Mouse (Mus musculus) intestine, embryonic 14.5 days (tissue): ENCODE data around the gene Oprm1. TPM values are rescaled to one million over a fixed set of nuclear protein-coding genes. Genes with fewer than 3 reads are reported as not detected.
A peak's percentile ranks its signal among the peaks of the same experiment; 100 is the strongest.

Source experiments
- ATAC-seq: fragments of 200-750 bp; cut with Nextera tagmentation; replicated peaks from 2 replicates; pipeline ENCODE4 v1.8.0; 2017; ENCODE audit warnings: low read depth, moderate number of reproducible peaks, moderate TSS enrichment, moderate library complexity; ENCODE audit not compliant: low FRiP score, low TSS enrichment
- DNase-seq: peaks from one replicate; pipeline ENCODE4 v3.0.0-alpha.2; 2018; ENCODE audit warnings: low spot score
- H3K27ac ChIP-seq: fragments of 300-500 bp; sonication (generic); 2 replicates; pipeline ENCODE4 v1.5.1; 2014; ENCODE audit warnings: low read depth, mild to moderate bottlenecking, control low read depth
- H3K27me3 ChIP-seq: fragments of 300-500 bp; sonication (generic); replicated peaks from 2 replicates; pipeline ENCODE4 v1.6.1; 2014; ENCODE audit warnings: low read length, control low read depth; ENCODE audit not compliant: control insufficient read depth, insufficient read depth
- H3K36me3 ChIP-seq: fragments of 300-500 bp; sonication (generic); 2 replicates; pipeline ENCODE4 v1.6.1; 2014; ENCODE audit warnings: low read length, control low read depth; ENCODE audit not compliant: control insufficient read depth, insufficient read depth
- H3K4me1 ChIP-seq: fragments of 300-500 bp; sonication (generic); replicated peaks from 2 replicates; pipeline ENCODE4 v1.6.1; 2014; ENCODE audit warnings: low read length, control low read depth, mixed read lengths; ENCODE audit not compliant: control insufficient read depth, insufficient read depth
- H3K4me2 ChIP-seq: fragments of 300-500 bp; sonication (generic); 2 replicates; pipeline ENCODE4 v1.6.1; 2014; ENCODE audit warnings: low read length
- H3K4me3 ChIP-seq: fragments of 300-500 bp; sonication (generic); 2 replicates; pipeline ENCODE4 v1.5.1; 2014; ENCODE audit warnings: low read depth, low read length, control low read depth, mixed read lengths
- H3K9ac ChIP-seq: fragments of 300-500 bp; sonication (generic); 2 replicates; pipeline ENCODE4 v1.6.1; 2014; ENCODE audit warnings: mild to moderate bottlenecking, low read length
- H3K9me3 ChIP-seq: fragments of 300-500 bp; sonication (generic); 2 replicates; pipeline ENCODE4 v1.6.1; 2016; ENCODE audit warnings: low read length, control low read depth; ENCODE audit not compliant: control insufficient read depth
- WGBS: fragments of 180-500 bp; shearing (Covaris S2); extraction: QIAGEN DNeasy Blood & Tissue Kit; methylation state at CpG from one replicate; pipeline ENCODE4 v1.1.7; 2014; 5-methylcytosine and 5-hydroxymethylcytosine counted together
- polyA plus RNA-seq: library from polyadenylated mRNA; unstranded; fragments of >200 nt; fragmentation: Nextera tagmentation; extraction: Ambion mirVana; gene quantifications from 2 replicates; pipeline ENCODE4 v1.2.1, GENCODE M21; 2014

Oprm1 gene
- polyA plus RNA-seq, 1 experiment from 2014 or later: 0.51 TPM

DNA sequence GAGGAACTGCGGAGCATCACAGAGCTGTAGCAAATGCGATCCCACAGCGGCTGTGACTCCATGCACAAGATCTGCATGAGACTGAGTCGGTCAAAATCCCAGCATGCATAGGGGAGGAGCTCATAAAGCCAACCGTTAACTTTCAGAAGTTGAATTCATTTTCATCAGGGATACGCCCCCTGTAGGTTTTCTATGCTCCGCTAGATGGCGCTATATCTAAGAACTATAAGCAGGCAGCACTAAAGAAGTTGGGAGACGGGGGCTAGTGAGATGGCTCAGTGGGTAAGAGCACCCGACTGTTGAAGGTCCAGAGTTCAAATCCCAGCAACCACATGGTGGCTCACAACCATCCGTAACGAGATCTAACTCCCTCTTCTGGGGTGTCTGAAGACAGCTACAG, 310.3 kb downstream of the Oprm1 start:
- 75% methylated on average over 12 of the region's 12 CpGs for WGBS

DNA sequence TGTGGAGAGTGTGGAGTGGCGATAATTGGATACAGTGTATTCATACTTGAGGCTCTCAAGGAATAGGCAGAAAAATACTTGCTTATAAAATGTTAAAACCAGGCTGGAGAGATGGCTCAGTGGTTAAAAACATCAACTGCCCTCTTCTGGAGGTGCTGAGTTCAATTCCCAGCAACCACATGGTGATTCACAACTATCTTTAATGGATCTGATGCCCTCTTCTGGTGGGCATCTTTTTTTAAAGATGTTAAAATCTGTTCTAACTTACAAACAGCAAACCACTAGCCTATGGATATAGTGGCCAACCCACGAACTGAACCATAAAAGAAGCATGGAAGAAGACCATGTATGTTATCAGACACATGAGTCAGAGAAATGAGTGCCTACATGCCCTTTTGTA, 310.8 kb downstream of the Oprm1 start:
- no peak for DNase-seq
- Histone ChIP-seq H3K27me3 (no peaks in the 10 kb centered on the region), H3K9me3 (no peaks in the 10 kb centered on the region), H3K36me3 (no peaks in the 10 kb centered on the region), H3K9ac (no peak overlapping the region), H3K4me2 (no peak overlapping the region), H3K4me3 (no peak overlapping the region), H3K27ac (no peak overlapping the region), H3K4me1 (no peaks in the 10 kb centered on the region)
- WGBS: 89% methylated on average over 2 of the region's 2 CpGs
- ATAC-seq: no peak

More for the DNA sequence above, 310.3 kb downstream of the Oprm1 start:
- H3K9me3 ChIP-seq: no peaks in the 10 kb centered on the region
- H3K4me3 ChIP-seq: no peak overlapping the region
- no peak for ATAC-seq
- H3K27ac ChIP-seq: no peak overlapping the region
- no peaks in the 10 kb centered on the region for H3K4me1 ChIP-seq
- DNase-seq: no peak
- no peak overlapping the region for H3K9ac ChIP-seq
- H3K4me2 ChIP-seq: no peak overlapping the region
- no peaks in the 10 kb centered on the region for H3K36me3 ChIP-seq
- no peaks in the 10 kb centered on the region for H3K27me3 ChIP-seq

DNA sequence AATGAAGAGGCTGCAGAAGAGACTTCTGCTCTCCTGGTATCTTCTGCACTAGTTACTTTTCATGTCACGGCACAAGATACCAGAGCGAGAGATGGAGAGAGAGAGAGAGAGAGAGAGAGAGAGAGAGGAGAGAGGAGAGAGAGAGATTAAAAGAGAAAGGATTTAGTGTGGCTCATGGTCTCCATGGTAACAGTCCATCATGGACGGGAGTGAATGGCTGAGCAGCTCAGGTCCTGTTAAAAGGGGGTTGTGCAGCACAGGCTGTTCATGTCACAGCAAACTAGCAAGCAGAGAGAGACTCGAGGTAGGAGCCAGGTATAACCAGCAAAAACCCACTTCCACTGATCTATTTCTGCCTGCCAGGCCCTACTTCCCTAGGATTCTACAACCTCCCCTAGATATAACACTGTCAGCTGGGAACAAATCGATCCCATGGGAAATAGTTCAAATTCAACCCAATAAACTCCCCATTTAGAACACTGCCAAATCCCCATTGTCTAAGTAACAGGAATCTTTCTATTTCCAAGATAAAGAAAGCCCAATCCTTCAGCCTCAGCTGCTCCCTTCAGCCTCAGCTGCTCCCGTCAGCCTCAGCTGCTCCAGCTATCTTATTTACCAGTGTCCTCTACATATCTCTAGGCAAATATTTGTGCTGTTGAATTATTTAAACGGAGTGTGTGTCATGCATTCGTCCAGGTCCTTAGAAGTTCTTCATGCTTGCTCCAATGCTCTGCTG, 312.0 kb downstream of the Oprm1 start:
- Histone ChIP-seq H3K27ac (no peak overlapping the region), H3K4me3 (no peak overlapping the region), H3K4me2 (no peak overlapping the region), H3K4me1 (no peaks in the 10 kb centered on the region), H3K36me3 (no peaks in the 10 kb centered on the region), H3K27me3 (no peaks in the 10 kb centered on the region), H3K9ac (no peak overlapping the region), H3K9me3 (no peaks in the 10 kb centered on the region)
- whole genome bisulfite sequencing: 63% methylated on average over 8 of the region's 8 CpGs
- no peak for DNase-seq
- ATAC-seq: no peak

DNA sequence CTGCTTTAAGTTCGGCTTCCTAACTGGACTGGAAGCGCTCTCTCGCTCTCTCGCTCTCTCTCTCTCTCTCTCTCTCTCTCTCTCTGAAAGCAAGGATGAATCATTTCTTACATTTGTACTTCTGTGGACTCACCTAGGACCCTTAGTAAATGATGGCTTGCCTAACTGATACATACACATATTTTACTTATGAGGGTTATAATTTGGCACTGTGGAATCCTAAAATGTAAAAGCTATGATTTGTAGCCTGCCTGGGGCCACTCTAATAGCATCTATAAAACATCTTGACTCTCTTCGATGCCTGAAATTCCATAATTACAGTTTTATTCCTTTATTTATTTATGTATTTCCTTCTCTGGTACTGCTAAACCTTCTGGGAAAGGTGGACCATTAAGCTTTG, 312.6 kb downstream of the Oprm1 start:
- H3K27ac ChIP-seq: no peak overlapping the region
- WGBS: 67% methylated on average over 5 of the region's 5 CpGs
- ATAC-seq (no peak), DNase-seq (no peak)
- no peak overlapping the region for H3K4me3 ChIP-seq
- no peak overlapping the region for H3K9ac ChIP-seq
- H3K27me3 ChIP-seq: no peaks in the 10 kb centered on the region
- H3K36me3 ChIP-seq: no peaks in the 10 kb centered on the region
- H3K4me2 ChIP-seq: no peak overlapping the region
- H3K4me1 ChIP-seq: no peaks in the 10 kb centered on the region
- no peaks in the 10 kb centered on the region for H3K9me3 ChIP-seq

DNA sequence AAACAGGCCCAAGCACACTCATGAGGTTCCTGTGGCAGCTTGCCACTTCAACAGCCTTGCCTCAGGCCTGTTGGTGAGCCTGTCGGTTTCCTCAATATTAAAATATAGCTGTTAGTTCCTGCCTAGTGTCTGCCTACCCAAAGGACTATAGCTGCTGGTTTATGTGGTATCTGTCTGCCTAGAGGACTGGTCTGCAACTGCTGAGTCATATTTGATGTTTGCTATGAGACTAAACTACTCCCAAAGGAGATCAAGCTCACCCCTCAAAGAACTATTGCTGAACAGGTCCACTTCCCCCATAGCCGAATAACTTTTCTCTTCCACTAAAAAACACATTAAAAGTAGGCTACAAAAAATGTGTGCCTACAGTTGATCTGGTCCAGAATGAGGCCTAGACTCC, 315.9 kb downstream of the Oprm1 start:
- 81% methylated on average over 2 of the region's 2 CpGs for WGBS
- no peak overlapping the region for H3K4me2 ChIP-seq
- no peak overlapping the region for H3K4me3 ChIP-seq
- DNase-seq (no peak), ATAC-seq (no peak)
- H3K9ac ChIP-seq: no peak overlapping the region
- no peak overlapping the region for H3K27ac ChIP-seq
- H3K9me3 ChIP-seq: no peaks in the 10 kb centered on the region
- peaks cover 3% of the 10 kb centered on the region; the same call in 1 of the 2 replicates for H3K4me1 ChIP-seq
- no peaks in the 10 kb centered on the region for H3K27me3 ChIP-seq
- H3K36me3 ChIP-seq: no peaks in the 10 kb centered on the region

DNA sequence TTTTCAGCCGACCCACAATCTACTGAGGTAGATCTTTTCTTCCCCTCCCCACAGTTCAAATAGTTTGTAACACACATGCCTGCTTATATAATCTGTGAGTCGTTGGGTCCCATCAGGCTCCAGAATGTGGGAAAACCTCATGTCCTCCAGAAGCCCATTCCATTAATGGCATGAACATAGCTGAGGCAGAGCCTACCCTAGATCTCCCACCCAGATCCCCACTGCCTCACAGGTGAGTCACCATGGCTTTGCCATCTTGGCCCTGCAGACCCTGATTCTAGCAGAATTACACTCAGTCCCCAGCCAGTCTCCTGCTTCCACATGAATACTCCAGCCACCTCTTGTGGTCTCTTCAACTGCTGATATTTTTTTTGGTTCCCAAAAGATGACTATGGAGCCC, 317.4 kb downstream of the Oprm1 start:
- DNase-seq: no peak
- 78% methylated on average over 2 of the region's 2 CpGs for WGBS

DNA sequence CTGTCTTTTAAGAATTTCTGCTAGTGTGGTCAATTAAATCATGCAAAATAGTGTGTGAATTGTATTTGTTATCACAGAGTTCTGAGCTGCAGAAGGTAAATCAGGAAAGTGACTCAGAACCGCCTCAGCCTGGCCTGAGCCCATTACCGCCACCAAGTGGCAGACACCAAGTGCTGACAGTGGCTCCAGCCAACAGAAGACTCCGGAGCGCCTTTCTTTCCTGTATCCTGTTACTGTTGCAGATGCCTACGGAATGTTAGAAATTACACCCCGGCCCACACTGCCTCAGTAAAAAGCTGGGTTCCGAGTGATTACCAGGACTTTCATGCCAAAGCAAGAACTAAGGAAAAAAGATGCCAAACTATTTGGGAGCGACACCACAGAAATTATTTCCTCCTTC, 317.9 kb downstream of the Oprm1 start:
- peak overlapping the region; percentile 40 for H3K4me2 ChIP-seq
- H3K4me1 ChIP-seq: peaks cover 3% of the 10 kb centered on the region; the same call in 1 of the 2 replicates
- WGBS: 9% methylated on average over 8 of the region's 8 CpGs
- H3K27ac ChIP-seq: peak overlapping the region; percentile 75; the same call in 1 of the 2 replicates
- H3K9ac ChIP-seq: no peak overlapping the region
- no peaks in the 10 kb centered on the region for H3K9me3 ChIP-seq
- DNase-seq: peak; percentile 77
- no peaks in the 10 kb centered on the region for H3K36me3 ChIP-seq
- peak; percentile 75 for ATAC-seq
- H3K27me3 ChIP-seq: no peaks in the 10 kb centered on the region
- H3K4me3 ChIP-seq: 0 out of 2 replicates have a peak overlapping the region, but pooled peaks have one; percentile 0

More for the DNA sequence above, 317.4 kb downstream of the Oprm1 start:
- Histone ChIP-seq H3K27ac (no peak overlapping the region), H3K4me2 (no peak overlapping the region), H3K36me3 (no peaks in the 10 kb centered on the region), H3K9me3 (no peaks in the 10 kb centered on the region), H3K4me3 (no peak overlapping the region), H3K9ac (no peak overlapping the region), H3K27me3 (no peaks in the 10 kb centered on the region), H3K4me1 (peaks cover 3% of the 10 kb centered on the region; the same call in 1 of the 2 replicates)
- ATAC-seq: no peak

DNA sequence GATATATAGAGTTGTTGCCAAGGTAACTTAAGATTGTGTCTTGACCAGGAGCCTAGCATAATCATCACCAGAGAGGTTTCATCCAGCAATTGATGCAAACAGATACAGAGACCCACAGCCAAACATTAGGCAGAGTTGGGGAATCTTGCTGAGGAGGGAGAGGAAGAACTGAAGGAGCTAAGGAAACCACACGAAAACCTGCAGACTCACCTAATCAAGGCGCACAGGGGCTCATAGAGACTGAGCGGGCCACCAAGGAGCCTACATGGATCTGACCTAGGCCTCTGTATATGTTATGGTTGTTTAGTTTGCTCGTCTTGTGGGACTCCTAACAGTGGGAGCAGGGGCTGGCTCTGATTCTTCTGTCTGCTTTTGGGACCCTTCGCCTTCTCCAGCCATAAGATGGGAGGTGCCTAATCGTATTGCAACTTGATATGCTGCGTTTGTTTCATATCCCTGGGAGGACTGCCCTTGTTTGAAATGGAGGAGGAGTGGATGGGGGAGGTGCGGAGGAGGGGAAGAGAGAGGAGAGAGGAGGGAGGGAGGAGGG, 318.4 kb downstream of the Oprm1 start:
- H3K4me2 ChIP-seq: peak overlapping the region; percentile 40
- peak overlapping the region; percentile 20; the same call in 1 of the 2 replicates for H3K9ac ChIP-seq
- peak overlapping the region; percentile 75 for H3K27ac ChIP-seq
- H3K4me1 ChIP-seq: peaks cover 3% of the 10 kb centered on the region; the same call in 1 of the 2 replicates
- ATAC-seq: peak; percentile 75
- no peaks in the 10 kb centered on the region for H3K9me3 ChIP-seq
- H3K36me3 ChIP-seq: no peaks in the 10 kb centered on the region
- 0 out of 2 replicates have a peak overlapping the region, but pooled peaks have one; percentile 0 for H3K4me3 ChIP-seq
- peak; percentile 54 for DNase-seq
- no peaks in the 10 kb centered on the region for H3K27me3 ChIP-seq
- WGBS: 20% methylated on average over 7 of the region's 8 CpGs
